In the genomic region with DNA sequence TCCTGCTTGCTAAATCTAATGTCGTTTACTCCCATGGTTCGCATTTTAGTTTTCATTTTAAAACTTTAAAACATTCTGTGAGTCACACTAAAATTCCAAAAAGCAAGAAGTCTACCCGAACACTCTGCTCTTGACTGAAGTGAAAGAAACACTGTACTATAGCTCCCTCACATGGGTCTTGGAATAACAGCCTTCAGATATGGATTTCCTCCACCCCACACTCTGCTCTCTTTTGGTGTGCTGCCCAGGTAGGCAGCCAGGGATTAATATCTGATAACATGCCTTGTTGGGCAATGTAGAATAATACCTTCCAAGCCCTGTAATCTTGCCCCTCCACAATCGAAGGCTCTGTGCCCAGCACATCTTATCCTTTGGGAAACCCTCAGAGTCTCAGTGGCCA, we compare ENCODE assay signal across 22 mouse cellular contexts.
DNase-seq lines count a peak whose midpoint lies in the region; ATAC-seq and TF ChIP-seq lines count a peak whose summit lies in the region.
"Had no signal": no experiment of that assay in that cellular context is flagged by ENCODE, and none has a peak within 500 bp of the region (broad histone marks: within the 10 kb centered on the region; RNA-seq: fewer than 3 reads in every experiment).

No protein-coding gene starts in this region.

- no peaks in the 10 kb centered on the region for H3K27me3 ChIP-seq in forebrain, postnatal 0 days (ENCODE audit: insufficient read depth, low read length)
- H3K27me3 ChIP-seq in forebrain, embryonic 13.5 days = no peaks in the 10 kb centered on the region
- H3K27me3 ChIP-seq in hindbrain, postnatal 0 days (ENCODE audit: insufficient read depth, low read length) = no peaks in the 10 kb centered on the region
- no peaks in the 10 kb centered on the region for H3K27me3 ChIP-seq in hindbrain, embryonic 11.5 days (ENCODE audit: control insufficient read depth, insufficient read depth, low read length)
- H3K27me3 ChIP-seq: CH12.LX; embryonic facial prominence, embryonic 12.5 days; intestine, embryonic 15.5 days; midbrain, embryonic 12.5 days had no signal

- DNase-seq in forebrain, postnatal 0 days = no peak
- DNase-seq in hindbrain, postnatal 0 days (ENCODE audit: low spot score) = peak; percentile 22
- DNase-seq in hindbrain, embryonic 11.5 days (ENCODE audit: low spot score) = no peak
- peak; percentile 61 for DNase-seq in fibroblast of lung, adult 2 months (ENCODE audit: low read depth)
- DNase-seq in heart, postnatal 36 days = peak; percentile 8 to 29
- no peak for DNase-seq in left cerebral cortex, postnatal 36 days (ENCODE audit: low spot score in 2 of 2)
- DNase-seq: cerebellum, adult 9-10 months; gastrocnemius, adult 2 months; left cerebral cortex, postnatal 4 days; liver; spleen, adult 18-20 months; thymus, adult 18-20 months; thymus, postnatal 4 days had no signal

- no peaks in the 10 kb centered on the region for H3K4me1 ChIP-seq in forebrain, postnatal 0 days (ENCODE audit: insufficient read depth)
- H3K4me1 ChIP-seq in forebrain, embryonic 13.5 days = no peaks in the 10 kb centered on the region
- H3K4me1 ChIP-seq in hindbrain, postnatal 0 days (ENCODE audit: insufficient read depth, low read length) = no peaks in the 10 kb centered on the region
- no peaks in the 10 kb centered on the region for H3K4me1 ChIP-seq in hindbrain, embryonic 11.5 days (replicated peaks; ENCODE audit: control insufficient read depth, insufficient read depth, low read length)
- H3K4me1 ChIP-seq: embryonic facial prominence, embryonic 12.5 days; intestine, embryonic 15.5 days; midbrain, embryonic 12.5 days had no signal

- no peak overlapping the region for H3K4me2 ChIP-seq in forebrain, postnatal 0 days (ENCODE audit: low read depth)
- no peak overlapping the region for H3K4me2 ChIP-seq in forebrain, embryonic 13.5 days
- no peak overlapping the region for H3K4me2 ChIP-seq in hindbrain, postnatal 0 days (ENCODE audit: low read depth, low read length)
- no peak overlapping the region for H3K4me2 ChIP-seq in hindbrain, embryonic 11.5 days (replicated peaks; ENCODE audit: low read depth, low read length)
- H3K4me2 ChIP-seq: embryonic facial prominence, embryonic 12.5 days; hindbrain, embryonic 14.5 days; intestine, embryonic 15.5 days; midbrain, embryonic 12.5 days had no signal

- peak; percentile 41 for TF ChIP-seq CTCF in forebrain, postnatal 0 days (IDR thresholded peaks at IDR 0.05; ENCODE audit: low read depth)
- peak; percentile 40; the same call in 1 of the 2 replicates for TF ChIP-seq CTCF in hindbrain, postnatal 0 days (IDR thresholded peaks at IDR 0.05; ENCODE audit: low read depth)

- H3K9ac ChIP-seq in forebrain, postnatal 0 days = no peak overlapping the region
- no peak overlapping the region for H3K9ac ChIP-seq in forebrain, embryonic 13.5 days
- H3K9ac ChIP-seq in hindbrain, postnatal 0 days (replicated peaks; ENCODE audit: low read length) = no peak overlapping the region
- H3K9ac ChIP-seq in hindbrain, embryonic 11.5 days (ENCODE audit: low read depth, low read length) = no peak overlapping the region
- H3K9ac ChIP-seq: embryonic facial prominence, embryonic 12.5 days; hindbrain, embryonic 14.5 days; intestine, embryonic 15.5 days; midbrain, embryonic 12.5 days had no signal

- no peaks in the 10 kb centered on the region for H3K36me3 ChIP-seq in forebrain, postnatal 0 days (ENCODE audit: insufficient read depth)
- no peaks in the 10 kb centered on the region for H3K36me3 ChIP-seq in forebrain, embryonic 13.5 days (ENCODE audit: poor library complexity, severe bottlenecking)
- H3K36me3 ChIP-seq in hindbrain, postnatal 0 days (ENCODE audit: insufficient read depth, low read length) = no peaks in the 10 kb centered on the region
- H3K36me3 ChIP-seq in hindbrain, embryonic 11.5 days (ENCODE audit: control insufficient read depth, insufficient read depth, low read length) = no peaks in the 10 kb centered on the region
- H3K36me3 ChIP-seq: embryonic facial prominence, embryonic 12.5 days; intestine, embryonic 15.5 days; midbrain, embryonic 12.5 days had no signal

- no peak overlapping the region for H3K4me3 ChIP-seq in forebrain, postnatal 0 days (ENCODE audit: low read depth, low read length)
- H3K4me3 ChIP-seq in forebrain, embryonic 13.5 days = no peak overlapping the region
- no peak overlapping the region for H3K4me3 ChIP-seq in hindbrain, postnatal 0 days (ENCODE audit: low read length)
- no peak overlapping the region for H3K4me3 ChIP-seq in hindbrain, embryonic 11.5 days (ENCODE audit: low read depth, low read length)
- H3K4me3 ChIP-seq: embryonic facial prominence, embryonic 12.5 days; gastrocnemius, adult 2 months; intestine, embryonic 15.5 days; midbrain, embryonic 12.5 days; myocyte had no signal

- H3K27ac ChIP-seq in forebrain, postnatal 0 days (ENCODE audit: low read depth, low read length) = no peak overlapping the region
- no peak overlapping the region for H3K27ac ChIP-seq in forebrain, embryonic 13.5 days
- H3K27ac ChIP-seq in hindbrain, postnatal 0 days = no peak overlapping the region
- H3K27ac ChIP-seq in hindbrain, embryonic 11.5 days (ENCODE audit: low read depth, low read length) = no peak overlapping the region
- H3K27ac ChIP-seq: embryonic facial prominence, embryonic 12.5 days; gastrocnemius, adult 2 months; hindbrain, embryonic 14.5 days; intestine, embryonic 15.5 days; midbrain, embryonic 12.5 days had no signal

- 84% methylated on average over 4 of the region's 4 CpGs for WGBS in forebrain, postnatal 0 days
- WGBS in forebrain, embryonic 13.5 days = 91% methylated on average over 4 of the region's 4 CpGs
- 84% methylated on average over 4 of the region's 4 CpGs for WGBS in hindbrain, postnatal 0 days
- 93% methylated on average over 4 of the region's 4 CpGs for WGBS in hindbrain, embryonic 11.5 days

- no peak for ATAC-seq in forebrain, postnatal 0 days
- no peak for ATAC-seq in forebrain, embryonic 13.5 days
- no peak for ATAC-seq in hindbrain, postnatal 0 days
- no peak for ATAC-seq in hindbrain, embryonic 11.5 days (ENCODE audit: low FRiP score)
- ATAC-seq: forebrain, embryonic 16.5 days; intestine, embryonic 15.5 days; lung, postnatal 0 days had no signal

- no peaks in the 10 kb centered on the region for H3K9me3 ChIP-seq in forebrain, postnatal 0 days (ENCODE audit: low read length)
- H3K9me3 ChIP-seq in forebrain, embryonic 13.5 days (replicated peaks) = no peaks in the 10 kb centered on the region
- H3K9me3 ChIP-seq in hindbrain, postnatal 0 days (ENCODE audit: low read length) = no peaks in the 10 kb centered on the region
- no peaks in the 10 kb centered on the region for H3K9me3 ChIP-seq in hindbrain, embryonic 11.5 days (ENCODE audit: control insufficient read depth, low read length)
- H3K9me3 ChIP-seq: embryonic facial prominence, embryonic 12.5 days; intestine, embryonic 15.5 days; midbrain, embryonic 12.5 days had no signal

- intact Hi-C loops in heart, postnatal 36 days (cut with DNase I) = no loop called here
- intact Hi-C loops in left cerebral cortex, postnatal 36 days (cut with DNase I) = no loop called here

Comparison
In these comparisons a context has a peak if more than half of its experiments do, and no peak if none do; other contexts are left out.
1. DNase-seq: peak in hindbrain, postnatal 0 days (single experiment), fibroblast of lung, adult 2 months (single experiment) and heart, postnatal 36 days (2 of 2); none in forebrain, postnatal 0 days (single experiment), hindbrain, embryonic 11.5 days (single experiment) and left cerebral cortex, postnatal 36 days (0 of 2).